Mouse (Mus musculus): ENCODE data around the gene Mast4.

Gene Mast4

DNA sequence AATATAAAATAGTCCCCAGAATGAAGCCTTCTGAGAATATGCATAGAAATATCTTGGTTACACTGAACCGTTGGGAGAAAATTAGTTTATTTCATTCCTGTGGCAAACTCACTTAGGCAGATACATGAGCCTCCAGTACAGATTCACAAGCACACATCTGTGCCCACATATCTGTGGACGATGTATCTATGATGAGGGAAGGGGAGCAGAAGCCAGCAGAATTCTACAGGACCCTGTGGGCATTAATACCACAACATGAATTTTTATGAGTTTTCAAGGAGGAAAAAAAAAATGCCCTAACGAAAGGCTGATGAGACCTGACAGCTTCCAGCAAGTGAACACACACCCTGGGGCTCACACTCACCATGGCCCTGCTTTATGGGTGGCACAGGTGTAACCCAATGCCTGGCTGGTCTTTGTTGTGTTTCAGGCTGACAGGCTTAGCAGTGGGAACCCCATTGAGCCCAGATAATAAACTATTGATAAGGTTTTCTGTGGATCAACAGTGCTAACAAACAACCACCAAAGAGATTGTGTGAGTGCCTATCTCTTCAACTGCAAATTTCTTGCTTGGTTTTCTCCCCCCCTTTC, 17.4 kb downstream of the Mast4 start:
- no peak for DNase-seq (ENCODE audit: low spot score in 2 of 2)

DNA sequence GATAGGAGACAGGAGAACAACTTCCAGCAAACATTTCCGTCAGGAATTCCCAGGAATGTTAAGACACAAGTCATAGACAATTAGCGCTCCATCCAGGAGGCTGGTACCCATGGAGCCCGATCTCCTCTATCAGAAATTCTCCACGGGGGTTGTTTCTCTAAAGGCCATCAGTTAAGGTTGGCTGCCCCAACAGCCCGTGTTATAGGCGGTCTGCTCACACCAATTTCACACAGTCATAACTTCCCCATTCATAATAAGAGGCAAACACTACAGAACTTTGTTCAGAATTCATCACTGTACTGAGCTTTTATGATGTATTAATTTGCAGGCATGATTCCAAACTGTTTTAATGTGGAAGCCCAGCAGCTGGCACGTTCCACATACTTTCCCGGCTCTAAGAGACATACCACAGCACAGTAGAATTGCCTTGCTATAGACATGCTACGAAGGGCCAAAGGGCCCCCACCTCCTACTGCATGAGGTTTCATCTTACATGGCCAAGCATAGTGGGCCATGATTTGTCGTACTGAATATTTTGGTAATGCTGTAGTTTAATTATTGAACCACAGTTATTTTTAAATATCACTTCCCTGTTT, 19.1 kb downstream of the Mast4 start:
- DNase-seq (ENCODE audit: low spot score in 2 of 2), result no peak

DNA sequence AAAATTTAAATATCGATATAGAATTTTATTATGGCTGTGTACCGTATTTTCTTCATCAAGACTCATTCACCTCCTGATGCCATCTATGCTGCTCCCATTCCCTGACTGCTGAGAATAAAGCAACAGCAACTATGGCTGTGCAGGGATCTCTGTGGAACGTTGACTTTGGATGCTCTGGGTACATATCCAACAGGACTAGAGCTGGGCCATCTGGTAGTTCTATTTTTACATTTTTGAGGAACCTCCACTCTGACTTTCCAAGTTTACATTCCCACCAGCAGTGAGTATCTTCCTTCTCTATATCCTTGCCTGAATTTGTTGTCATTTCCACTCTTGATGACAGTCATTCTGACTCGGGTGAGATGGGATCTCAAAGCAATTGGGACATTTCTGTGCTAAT, 26.0 kb downstream of the Mast4 start:
- DNase-seq (ENCODE audit: low spot score in 2 of 2), result no peak

DNA sequence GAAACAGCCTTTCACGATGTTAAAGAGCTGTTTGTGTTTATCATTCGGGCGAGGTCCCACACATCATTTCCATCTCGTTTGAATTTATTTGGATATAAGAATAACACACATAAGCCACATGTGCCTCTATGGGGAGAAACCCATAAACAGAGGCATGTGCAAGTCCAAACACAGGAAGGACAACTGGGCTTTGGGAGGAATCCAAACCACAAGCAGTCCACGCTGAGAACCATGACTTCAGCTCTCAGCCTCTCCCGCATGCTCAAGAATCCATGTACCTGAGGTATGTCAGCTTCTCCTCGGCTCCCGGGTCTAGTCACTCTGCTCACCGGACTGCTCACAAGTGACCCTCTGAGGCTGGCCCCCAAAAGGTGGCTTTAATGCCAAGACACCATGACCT, 30.5 kb downstream of the Mast4 start:
- no peak for DNase-seq (ENCODE audit: low spot score in 2 of 2)

- no peak for DNase-seq (ENCODE audit: low spot score in 2 of 2)
These were observed 31.8 kb downstream of the Mast4 start for GRCm38 (mm10) chr13:103302508-103302907.

DNA sequence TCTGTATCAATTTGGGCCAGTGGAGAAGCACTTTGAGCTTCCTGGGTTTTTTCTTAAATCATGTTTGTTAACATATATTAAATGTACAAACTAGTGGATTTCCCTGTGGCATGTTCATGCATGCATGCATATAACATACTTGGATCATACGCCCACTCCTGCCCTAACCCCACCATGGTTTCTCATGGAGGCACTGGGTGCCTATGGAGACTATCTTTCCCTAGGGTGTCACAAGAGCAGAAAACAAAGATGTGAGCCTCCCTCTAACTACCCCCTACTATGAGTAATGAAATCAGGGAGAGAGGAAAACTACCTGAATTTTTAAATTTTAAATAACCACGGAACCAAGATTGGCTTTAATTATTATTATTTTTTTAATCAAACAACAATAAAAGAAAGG, 32.2 kb downstream of the Mast4 start:
- no peak for DNase-seq (ENCODE audit: low spot score in 2 of 2)

DNA sequence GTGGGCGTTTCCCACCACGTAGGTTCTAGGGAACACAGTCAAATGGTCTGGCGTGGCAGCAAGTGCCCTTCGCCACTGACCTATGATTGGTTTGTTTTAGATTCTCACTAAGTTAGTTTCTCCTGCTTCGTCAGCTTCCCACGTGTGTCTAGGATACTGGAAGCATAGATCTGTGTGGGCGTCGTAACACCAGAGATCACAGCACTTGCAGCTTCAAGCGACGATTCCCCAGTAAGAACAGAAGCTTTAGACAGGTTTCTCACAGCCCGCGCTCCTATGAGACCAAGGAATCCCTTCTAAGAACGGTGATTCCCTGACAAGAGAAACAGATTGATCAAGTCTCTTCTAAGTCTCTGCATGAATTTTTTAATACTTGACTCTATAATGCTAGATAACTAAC, 39.9 kb downstream of the Mast4 start:
- DNase-seq (ENCODE audit: low spot score in 2 of 2), result no peak

DNA sequence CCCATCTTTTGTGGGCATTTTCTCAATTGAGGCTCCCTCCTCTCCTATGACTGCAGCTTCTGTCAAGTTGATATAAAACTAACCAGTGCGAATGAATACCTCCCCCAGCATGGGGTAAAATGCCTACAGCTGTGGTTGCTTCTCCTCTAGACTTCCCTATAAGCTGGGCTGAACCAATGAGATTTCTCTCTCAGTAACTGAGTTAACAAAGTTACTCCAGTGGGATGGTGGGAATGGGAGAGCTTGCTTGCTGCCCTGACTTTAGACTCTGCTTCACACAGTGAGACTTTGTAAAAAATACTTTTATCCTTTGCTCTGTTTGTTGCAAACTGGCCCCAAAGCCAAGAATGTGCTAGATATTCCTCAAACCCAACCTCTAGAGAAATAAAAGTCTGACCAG, 41.2 kb downstream of the Mast4 start:
- DNase-seq (ENCODE audit: low spot score in 2 of 2), result no peak

- DNase-seq (ENCODE audit: low spot score in 2 of 2), result no peak
These were observed 43.2 kb downstream of the Mast4 start for GRCm38 (mm10) chr13:103291098-103291497.

GRCm38 (mm10) chr13:103285821-103286220, 48.5 kb downstream of the Mast4 start:
- no peak for DNase-seq (ENCODE audit: low spot score in 2 of 2)

- no peak for DNase-seq (ENCODE audit: low spot score in 2 of 2)
These were observed 49.3 kb downstream of the Mast4 start for GRCm38 (mm10) chr13:103285036-103285435.

DNA sequence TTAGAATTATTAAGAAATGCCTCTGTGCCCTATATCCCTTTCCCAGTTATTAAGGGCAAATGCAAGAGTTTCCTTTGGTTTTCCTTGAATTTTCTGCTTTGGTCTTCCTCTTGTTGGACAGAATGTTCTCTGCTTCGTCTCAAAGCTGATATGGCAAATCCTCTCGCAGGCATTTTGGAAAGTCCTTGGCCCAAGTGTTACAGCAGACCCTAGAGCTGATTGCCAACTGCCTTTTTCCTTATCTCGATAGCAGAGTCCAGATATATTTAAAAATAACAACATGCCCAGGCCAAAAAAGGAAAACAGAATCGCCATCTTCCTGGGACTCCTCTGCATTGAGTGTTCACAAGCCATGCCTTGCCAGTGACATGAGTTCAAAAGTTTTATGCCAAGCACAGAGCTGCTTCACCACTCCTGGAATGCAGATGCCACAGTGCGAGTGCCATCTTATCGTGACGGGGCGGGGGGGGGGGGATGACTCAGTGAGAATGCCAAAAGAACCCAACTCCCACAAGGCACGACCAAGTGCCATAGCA, 63.4 kb downstream of the Mast4 start:
- no peak for DNase-seq (ENCODE audit: low spot score in 2 of 2)

GRCm38 (mm10) chr13:103262707-103263106, 71.6 kb downstream of the Mast4 start:
- no peak for DNase-seq (ENCODE audit: low spot score in 2 of 2)

- DNase-seq (ENCODE audit: low spot score in 2 of 2), result no peak
These were observed 72.2 kb downstream of the Mast4 start for GRCm38 (mm10) chr13:103262061-103262460.

DNA sequence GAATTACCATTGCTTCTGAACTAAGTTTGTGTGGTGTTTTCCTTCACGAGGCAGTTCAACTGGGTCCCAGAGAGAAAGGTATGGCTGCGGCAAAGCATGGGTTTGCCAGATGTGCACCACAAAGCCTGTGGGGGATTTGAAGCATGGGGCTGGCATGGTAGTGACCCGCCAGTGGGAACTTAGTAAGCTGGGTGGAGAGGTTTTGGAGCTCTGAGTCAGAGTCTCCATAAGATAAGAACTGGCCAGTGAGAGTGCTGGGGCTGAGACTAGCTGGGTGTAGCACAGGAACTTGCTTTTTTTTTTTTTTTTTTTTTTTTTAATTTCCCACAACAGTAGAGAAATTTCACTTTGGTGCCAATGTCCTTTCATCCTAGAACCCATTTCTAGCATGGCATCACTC, 73.9 kb downstream of the Mast4 start:
- no peak for DNase-seq (ENCODE audit: low spot score in 2 of 2)

DNA sequence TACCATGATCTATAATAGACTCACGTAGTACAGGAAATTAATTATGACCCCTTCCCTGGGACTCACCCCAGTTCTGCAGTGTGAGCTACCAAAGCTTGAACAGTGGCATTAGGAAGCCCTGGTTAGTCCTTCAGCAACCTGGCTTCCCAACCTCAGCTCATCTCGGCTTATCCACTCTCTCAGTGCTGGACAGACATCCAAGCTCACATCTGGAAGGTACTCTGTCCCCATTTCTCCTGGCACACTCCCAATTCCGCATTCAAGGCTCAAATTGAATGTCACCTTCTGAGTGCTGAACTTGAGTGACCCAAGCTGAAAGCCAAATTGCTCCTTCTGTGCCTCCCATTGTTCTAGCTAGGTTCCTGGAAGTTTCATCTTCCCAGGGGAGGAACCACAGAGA, 76.2 kb downstream of the Mast4 start:
- no peak for DNase-seq (ENCODE audit: low spot score in 2 of 2)

GRCm38 (mm10) chr13:103254861-103255260, 79.4 kb downstream of the Mast4 start:
- no peak for DNase-seq (ENCODE audit: low spot score in 2 of 2)

GRCm38 (mm10) chr13:103253077-103253476, 81.2 kb downstream of the Mast4 start:
- DNase-seq (ENCODE audit: low spot score in 2 of 2), result no peak

- no peak for DNase-seq (ENCODE audit: low spot score in 2 of 2)
These were observed 85.9 kb downstream of the Mast4 start for GRCm38 (mm10) chr13:103248102-103249054.

GRCm38 (mm10) chr13:103246973-103247718, 87.2 kb downstream of the Mast4 start:
- DNase-seq (ENCODE audit: low spot score in 2 of 2), result no peak

DNA sequence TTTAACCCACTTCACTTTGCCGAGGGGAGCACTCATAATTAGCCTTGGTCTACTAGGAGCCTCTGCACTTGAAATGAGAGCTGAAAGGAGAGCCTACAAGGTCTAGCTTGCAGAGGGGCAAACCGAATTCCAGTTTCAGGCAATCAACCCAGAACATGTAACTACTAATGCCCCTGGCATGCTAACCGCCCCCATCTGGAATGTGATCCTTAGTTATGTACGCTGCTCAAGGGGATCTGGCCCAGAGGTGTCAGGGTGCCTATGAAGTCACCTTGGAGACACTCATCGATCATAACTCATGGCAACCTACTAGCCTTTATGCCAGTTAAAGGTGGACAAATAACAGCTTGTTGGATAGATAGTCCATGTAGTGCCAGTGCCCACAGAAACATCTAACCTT, 88.9 kb downstream of the Mast4 start:
- no peak for DNase-seq (ENCODE audit: low spot score in 2 of 2)

DNA sequence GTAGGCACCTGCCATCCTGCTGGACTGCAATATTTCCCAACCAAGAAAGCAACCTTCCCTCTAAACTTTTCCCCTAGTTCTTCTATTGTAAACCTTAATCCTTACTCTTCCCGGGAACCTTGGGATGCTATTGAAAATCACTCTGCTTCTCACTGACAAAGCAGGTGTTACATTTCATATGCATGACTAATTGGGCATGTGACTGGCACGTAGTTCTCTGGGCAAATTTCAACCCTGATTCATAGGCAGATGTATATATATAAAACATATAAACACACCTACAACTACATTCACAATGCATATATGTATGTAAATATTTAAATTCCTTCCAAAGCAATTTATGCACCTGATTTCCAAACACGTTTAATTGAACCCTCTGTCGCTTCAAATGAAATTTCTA, 90.2 kb downstream of the Mast4 start:
- no peak for DNase-seq (ENCODE audit: low spot score in 2 of 2)

Measured in frontal cortex, postnatal 14 days (tissue).